Mouse (Mus musculus): ENCODE results near the gene Iqcf6.

- no peak for TF ChIP-seq POLR2A (IDR thresholded peaks at IDR 0.05; ENCODE audit: control insufficient read depth, extremely low read depth, insufficient read depth, low read length, poor library complexity)
- TF ChIP-seq CTCF (IDR thresholded peaks at IDR 0.05; ENCODE audit: borderline replicate concordance, control insufficient read depth, extremely low read depth, insufficient read depth, low read length, poor library complexity): no peak
Measured at GRCm38 (mm10) chr9:106656820-106657219, 30.4 kb downstream of the Iqcf6 start.

Data from thymus, adult 2 months (tissue).